Mouse (Mus musculus) heart, embryonic 10.5 days (tissue): Measurements from ENCODE around the gene Gm10160. TPM values are rescaled to one million over a fixed set of nuclear protein-coding genes. Genes with fewer than 3 reads are reported as not detected.

Experiments used
- DNase-seq: peaks from one replicate; pipeline ENCODE4 v3.0.0-alpha.2; 2017; ENCODE audit warnings: low spot score
- H3K27ac ChIP-seq: fragments of 300-500 bp; sonication (generic); 2 replicates; pipeline ENCODE4 v1.5.1; 2016; ENCODE audit warnings: mild to moderate bottlenecking
- H3K27me3 ChIP-seq: fragments of 300-500 bp; sonication (generic); 2 replicates; pipeline ENCODE4 v1.6.1; 2016; ENCODE audit warnings: mild to moderate bottlenecking; ENCODE audit not compliant: poor library complexity, insufficient read depth, severe bottlenecking
- H3K36me3 ChIP-seq: fragments of 300-500 bp; sonication (generic); 2 replicates; pipeline ENCODE4 v1.6.1; 2016; ENCODE audit warnings: mild to moderate bottlenecking, moderate library complexity
- H3K4me1 ChIP-seq: fragments of 300-500 bp; sonication (generic); 2 replicates; pipeline ENCODE4 v1.6.1; 2016; ENCODE audit warnings: mild to moderate bottlenecking
- H3K4me3 ChIP-seq: fragments of 300-500 bp; sonication (generic); 2 replicates; pipeline ENCODE4 v1.5.1; 2016; ENCODE audit warnings: mild to moderate bottlenecking, moderate library complexity
- H3K9me3 ChIP-seq: fragments of 300-500 bp; sonication (generic); 2 replicates; pipeline ENCODE4 v1.6.1; 2016; ENCODE audit warnings: mild to moderate bottlenecking, moderate library complexity
- WGBS: fragments of 180-500 bp; shearing (Covaris S2); methylation state at CpG from one replicate; pipeline ENCODE4 v1.1.7; 2016; 5-methylcytosine and 5-hydroxymethylcytosine counted together
- polyA plus RNA-seq: library from polyadenylated mRNA; unstranded; fragments of >200 nt; fragmentation: Nextera tagmentation; extraction: Ambion mirVana; gene quantifications from 2 replicates; pipeline ENCODE4 v1.2.1, GENCODE M21; 2016

Gm10160 gene
- polyA plus RNA-seq, 1 experiment from 2014 or later: not detected

- WGBS: 56% methylated on average over 3 of the region's 3 CpGs
- peaks cover 7% of the 10 kb centered on the region; the same call in 1 of the 2 replicates for H3K27me3 ChIP-seq
Observed at GRCm38 (mm10) chr7:81851706-81852105, 3.9 kb downstream of the Gm10160 start.

GRCm38 (mm10) chr7:81850171-81850570, 5.4 kb downstream of the Gm10160 start:
- Histone ChIP-seq H3K4me3 (no peak overlapping the region), H3K36me3 (no peaks in the 10 kb centered on the region), H3K27me3 (no peaks in the 10 kb centered on the region), H3K4me1 (peaks cover 28% of the 10 kb centered on the region), H3K9me3 (no peaks in the 10 kb centered on the region), H3K27ac (no peak overlapping the region)
- 75% methylated on average over 6 of the region's 6 CpGs for WGBS
- no peak for DNase-seq

More at GRCm38 (mm10) chr7:81851706-81852105, 3.9 kb downstream of the Gm10160 start:
- no peak overlapping the region for H3K4me3 ChIP-seq
- H3K4me1 ChIP-seq: peaks cover 18% of the 10 kb centered on the region
- H3K9me3 ChIP-seq: no peaks in the 10 kb centered on the region
- no peak overlapping the region for H3K27ac ChIP-seq
- DNase-seq: no peak
- no peaks in the 10 kb centered on the region for H3K36me3 ChIP-seq

GRCm38 (mm10) chr7:81849633-81850032, 6.0 kb downstream of the Gm10160 start:
- H3K9me3 ChIP-seq: no peaks in the 10 kb centered on the region
- H3K36me3 ChIP-seq: no peaks in the 10 kb centered on the region
- H3K27me3 ChIP-seq: no peaks in the 10 kb centered on the region
- WGBS: 83% methylated on average over 7 of the region's 7 CpGs
- no peak overlapping the region for H3K27ac ChIP-seq
- no peak for DNase-seq
- H3K4me3 ChIP-seq: no peak overlapping the region
- peaks cover 27% of the 10 kb centered on the region for H3K4me1 ChIP-seq

GRCm38 (mm10) chr7:81849214-81849613, 6.4 kb downstream of the Gm10160 start:
- WGBS: 86% methylated on average over 5 of the region's 5 CpGs
- no peaks in the 10 kb centered on the region for H3K9me3 ChIP-seq
- no peak for DNase-seq
- H3K27ac ChIP-seq: no peak overlapping the region
- H3K36me3 ChIP-seq: no peaks in the 10 kb centered on the region
- no peaks in the 10 kb centered on the region for H3K27me3 ChIP-seq
- no peak overlapping the region for H3K4me3 ChIP-seq
- peaks cover 23% of the 10 kb centered on the region for H3K4me1 ChIP-seq

GRCm38 (mm10) chr7:81847777-81848176, 7.8 kb downstream of the Gm10160 start:
- Histone ChIP-seq H3K4me1 (peaks cover 19% of the 10 kb centered on the region), H3K27me3 (no peaks in the 10 kb centered on the region), H3K27ac (no peak overlapping the region), H3K9me3 (no peaks in the 10 kb centered on the region), H3K36me3 (no peaks in the 10 kb centered on the region), H3K4me3 (no peak overlapping the region)
- WGBS: 37% methylated on average over 4 of the region's 4 CpGs
- no peak for DNase-seq

- no peaks in the 10 kb centered on the region for H3K36me3 ChIP-seq
- peaks cover 19% of the 10 kb centered on the region for H3K4me1 ChIP-seq
- 43% methylated on average over 8 of the region's 8 CpGs for WGBS
- no peaks in the 10 kb centered on the region for H3K27me3 ChIP-seq
- H3K27ac ChIP-seq: no peak overlapping the region
- H3K9me3 ChIP-seq: no peaks in the 10 kb centered on the region
- peak; percentile 66 for DNase-seq
- H3K4me3 ChIP-seq: no peak overlapping the region
Observed at GRCm38 (mm10) chr7:81847010-81847409, 8.6 kb downstream of the Gm10160 start.

- WGBS: 61% methylated on average over 8 of the region's 8 CpGs
- Histone ChIP-seq H3K36me3 (no peaks in the 10 kb centered on the region), H3K27me3 (no peaks in the 10 kb centered on the region), H3K4me3 (no peak overlapping the region), H3K27ac (no peak overlapping the region), H3K4me1 (peaks cover 24% of the 10 kb centered on the region), H3K9me3 (no peaks in the 10 kb centered on the region)
- DNase-seq: peak; percentile 70
Observed at GRCm38 (mm10) chr7:81846008-81846407, 9.6 kb downstream of the Gm10160 start.

- no peaks in the 10 kb centered on the region for H3K9me3 ChIP-seq
- no peak for DNase-seq
- H3K4me1 ChIP-seq: peaks cover 31% of the 10 kb centered on the region
- no peaks in the 10 kb centered on the region for H3K36me3 ChIP-seq
- no peak overlapping the region for H3K4me3 ChIP-seq
- no peak overlapping the region for H3K27ac ChIP-seq
- WGBS: 68% methylated on average over 3 of the region's 3 CpGs
- no peaks in the 10 kb centered on the region for H3K27me3 ChIP-seq
Observed at GRCm38 (mm10) chr7:81845313-81845712, 10.3 kb downstream of the Gm10160 start.

GRCm38 (mm10) chr7:81844801-81845200, 10.8 kb downstream of the Gm10160 start:
- Histone ChIP-seq H3K27ac (no peak overlapping the region), H3K4me1 (peaks cover 32% of the 10 kb centered on the region), H3K9me3 (no peaks in the 10 kb centered on the region), H3K27me3 (no peaks in the 10 kb centered on the region), H3K36me3 (no peaks in the 10 kb centered on the region), H3K4me3 (no peak overlapping the region)
- DNase-seq: no peak
- 78% methylated on average over 11 of the region's 11 CpGs for WGBS

- no peaks in the 10 kb centered on the region for H3K9me3 ChIP-seq
- no peak overlapping the region for H3K4me3 ChIP-seq
- no peak for DNase-seq
- 85% methylated on average over 8 of the region's 8 CpGs for WGBS
- H3K4me1 ChIP-seq: peaks cover 32% of the 10 kb centered on the region
- H3K27me3 ChIP-seq: no peaks in the 10 kb centered on the region
- H3K27ac ChIP-seq: no peak overlapping the region
- H3K36me3 ChIP-seq: no peaks in the 10 kb centered on the region
Observed at GRCm38 (mm10) chr7:81843903-81844302, 11.7 kb downstream of the Gm10160 start.

- H3K27ac ChIP-seq: no peak overlapping the region
Observed at GRCm38 (mm10) chr7:81842998-81843397, 12.6 kb downstream of the Gm10160 start.

GRCm38 (mm10) chr7:81842141-81842540, 13.5 kb downstream of the Gm10160 start:
- Histone ChIP-seq H3K27ac (no peak overlapping the region), H3K27me3 (no peaks in the 10 kb centered on the region), H3K9me3 (no peaks in the 10 kb centered on the region), H3K4me1 (peaks cover 31% of the 10 kb centered on the region), H3K4me3 (no peak overlapping the region), H3K36me3 (no peaks in the 10 kb centered on the region)
- WGBS: 85% methylated on average over 7 of the region's 7 CpGs
- no peak for DNase-seq

More at GRCm38 (mm10) chr7:81842998-81843397, 12.6 kb downstream of the Gm10160 start:
- H3K4me3 ChIP-seq: no peak overlapping the region
- no peaks in the 10 kb centered on the region for H3K36me3 ChIP-seq
- no peaks in the 10 kb centered on the region for H3K9me3 ChIP-seq
- H3K27me3 ChIP-seq: no peaks in the 10 kb centered on the region
- DNase-seq: no peak
- peaks cover 32% of the 10 kb centered on the region for H3K4me1 ChIP-seq
- 61% methylated on average over 1 of the region's 1 CpGs for WGBS

GRCm38 (mm10) chr7:81841439-81841838, 14.2 kb downstream of the Gm10160 start:
- Histone ChIP-seq H3K4me3 (no peak overlapping the region), H3K9me3 (no peaks in the 10 kb centered on the region), H3K36me3 (no peaks in the 10 kb centered on the region), H3K27ac (no peak overlapping the region), H3K27me3 (no peaks in the 10 kb centered on the region), H3K4me1 (peaks cover 24% of the 10 kb centered on the region)
- 68% methylated on average over 6 of the region's 6 CpGs for WGBS
- DNase-seq: no peak

GRCm38 (mm10) chr7:81840661-81841181, 14.9 kb downstream of the Gm10160 start:
- Histone ChIP-seq H3K36me3 (no peaks in the 10 kb centered on the region), H3K27me3 (no peaks in the 10 kb centered on the region), H3K4me1 (peaks cover 19% of the 10 kb centered on the region; the same call in 1 of the 2 replicates), H3K4me3 (no peak overlapping the region), H3K9me3 (no peaks in the 10 kb centered on the region), H3K27ac (no peak overlapping the region)
- no peak for DNase-seq
- WGBS: 39% methylated on average over 7 of the region's 7 CpGs
